Mouse (Mus musculus): ENCODE data around the gene Tulp3.
"Not testable (repeated sequence)": the region's sequence is repeated elsewhere in the genome, so short reads cannot be mapped to it uniquely, and the experiment has no call there.

The Tulp3 gene

GRCm38 (mm10) chr6:128355726-128356416 lies at the start of gene Tulp3:
Gene Tulp3, minus strand, starts transcription at chr6:128355851.
- DNase-seq = peak; percentile 99

GRCm38 (mm10) chr6:128404708-128405107 lies 49.1 kb upstream of the Tulp3 start:
- no peak for DNase-seq

GRCm38 (mm10) chr6:128399421-128400185 lies 44.0 kb upstream of the Tulp3 start:
- DNase-seq = peak; percentile 63

GRCm38 (mm10) chr6:128398996-128399395 lies 43.3 kb upstream of the Tulp3 start, which contains the start of gene Nrip2:
Gene Nrip2, plus strand, starts transcription at chr6:128399296.
- no peak for DNase-seq

GRCm38 (mm10) chr6:128397574-128398261 lies 42.1 kb upstream of the Tulp3 start:
- no peak for DNase-seq

GRCm38 (mm10) chr6:128390683-128391082 lies 35.0 kb upstream of the Tulp3 start:
- no peak for DNase-seq

GRCm38 (mm10) chr6:128389185-128389584 lies 33.5 kb upstream of the Tulp3 start:
- DNase-seq = no peak

GRCm38 (mm10) chr6:128385026-128385425 lies 29.4 kb upstream of the Tulp3 start:
- no peak for DNase-seq

- DNase-seq = no peak
Observed at GRCm38 (mm10) chr6:128383752-128384151, 28.1 kb upstream of the Tulp3 start.

- DNase-seq = no peak
Observed at GRCm38 (mm10) chr6:128381254-128381653, 25.6 kb upstream of the Tulp3 start.

- not testable (repeated sequence) for DNase-seq
Observed at GRCm38 (mm10) chr6:128380594-128381167, 25.0 kb upstream of the Tulp3 start.

- DNase-seq = no peak
Observed at GRCm38 (mm10) chr6:128379636-128380035, 24.0 kb upstream of the Tulp3 start.

GRCm38 (mm10) chr6:128376371-128377085 lies 20.9 kb upstream of the Tulp3 start:
- DNase-seq = no peak

GRCm38 (mm10) chr6:128375192-128375591 lies 19.5 kb upstream of the Tulp3 start, which contains the start of the genes Tex52 and Gm44596:
Gene Tex52, plus strand, starts transcription at chr6:128375456.
Gene Gm44596, plus strand, starts transcription at chr6:128375503.
- no peak for DNase-seq

GRCm38 (mm10) chr6:128370040-128370439 lies 14.4 kb upstream of the Tulp3 start:
- no peak for DNase-seq

- no peak for DNase-seq
Observed at GRCm38 (mm10) chr6:128366466-128366865, 10.8 kb upstream of the Tulp3 start.

GRCm38 (mm10) chr6:128364721-128365120 lies 9.1 kb upstream of the Tulp3 start:
- no peak for DNase-seq

GRCm38 (mm10) chr6:128363007-128363825 lies 7.6 kb upstream of the Tulp3 start:
- DNase-seq = no peak

- peak; percentile 84 for DNase-seq
Observed at GRCm38 (mm10) chr6:128362381-128363006, 6.8 kb upstream of the Tulp3 start, which contains the start of the genes Rhno1 and Foxm1. Gene Rhno1, minus strand, starts transcription at chr6:128362911. Gene Foxm1, plus strand, starts transcription at chr6:128362967.

GRCm38 (mm10) chr6:128361901-128362300 lies 6.2 kb upstream of the Tulp3 start:
- no peak for DNase-seq

- DNase-seq = peak; percentile 69
Observed at GRCm38 (mm10) chr6:128358999-128359398, 3.3 kb upstream of the Tulp3 start.

All from right cerebral cortex, postnatal 14 days (tissue).